Mouse (Mus musculus) heart, embryonic 15.5 days (tissue): ENCODE data around the gene Cln6. TPM values are rescaled to one million over a fixed set of nuclear protein-coding genes. Genes with fewer than 3 reads are reported as not detected.
"Not testable (repeated sequence)": the region's sequence is repeated elsewhere in the genome, so short reads cannot be mapped to it uniquely, and the experiment has no call there.

Source experiments
- ATAC-seq: fragments of 200-750 bp; cut with Nextera tagmentation; replicated peaks from 2 replicates; pipeline ENCODE4 v1.8.0; 2017; ENCODE audit warnings: low read depth, moderate TSS enrichment; ENCODE audit not compliant: insufficient number of reproducible peaks, insufficient read depth, low FRiP score
- H3K27ac ChIP-seq: fragments of 300-500 bp; sonication (generic); 2 replicates; pipeline ENCODE4 v1.5.1; 2015; ENCODE audit warnings: mild to moderate bottlenecking, inconsistent platforms
- H3K27me3 ChIP-seq: fragments of 300-500 bp; sonication (generic); 2 replicates; pipeline ENCODE4 v1.6.1; 2015; ENCODE audit warnings: inconsistent platforms
- H3K36me3 ChIP-seq: fragments of 300-500 bp; sonication (generic); 2 replicates; pipeline ENCODE4 v1.6.1; 2015; ENCODE audit warnings: mild to moderate bottlenecking, inconsistent platforms
- H3K4me1 ChIP-seq: fragments of 300-500 bp; sonication (generic); replicated peaks from 2 replicates; pipeline ENCODE4 v1.6.1; 2015; ENCODE audit warnings: inconsistent platforms
- H3K4me2 ChIP-seq: fragments of 300-500 bp; sonication (generic); 2 replicates; pipeline ENCODE4 v1.6.1; 2015; ENCODE audit warnings: inconsistent platforms, mild to moderate bottlenecking, moderate library complexity
- H3K4me3 ChIP-seq: fragments of 300-500 bp; sonication (generic); 2 replicates; pipeline ENCODE4 v1.5.1; 2015; ENCODE audit warnings: mild to moderate bottlenecking, inconsistent platforms
- H3K9ac ChIP-seq: fragments of 300-500 bp; sonication (generic); 2 replicates; pipeline ENCODE4 v1.6.1; 2015; ENCODE audit warnings: mild to moderate bottlenecking, inconsistent platforms
- H3K9me3 ChIP-seq: fragments of 300-500 bp; sonication (generic); replicated peaks from 2 replicates; pipeline ENCODE4 v1.6.1; 2016; ENCODE audit warnings: inconsistent platforms
- WGBS: fragments of 180-500 bp; shearing (Covaris S2); methylation state at CpG from one replicate; pipeline ENCODE4 v1.1.7; 2015; ENCODE audit warnings: mixed read lengths; 5-methylcytosine and 5-hydroxymethylcytosine counted together
- polyA plus RNA-seq: library from polyadenylated mRNA; unstranded; fragments of >200 nt; fragmentation: Nextera tagmentation; extraction: Ambion mirVana; gene quantifications from 2 replicates; pipeline ENCODE4 v1.2.1, GENCODE M21; 2015

The Cln6 gene
- polyA plus RNA-seq, 1 experiment from 2014 or later: 14.1 TPM

GRCm38 (mm10) chr9:62817828-62818614 is 20.6 kb upstream of the Cln6 start:
- no peaks in the 10 kb centered on the region for H3K9me3 ChIP-seq
- H3K27ac ChIP-seq: peak overlapping the region; percentile 65
- WGBS: 63% methylated on average over 4 of the region's 4 CpGs
- peaks cover 23% of the 10 kb centered on the region for H3K4me1 ChIP-seq
- H3K4me3 ChIP-seq: no peak overlapping the region
- no peaks in the 10 kb centered on the region for H3K27me3 ChIP-seq
- H3K9ac ChIP-seq: no peak overlapping the region
- no peak overlapping the region for H3K4me2 ChIP-seq
- no peaks in the 10 kb centered on the region for H3K36me3 ChIP-seq
- no peak for ATAC-seq

- ATAC-seq: no peak
- Histone ChIP-seq H3K4me3 (no peak overlapping the region), H3K27ac (no peak overlapping the region), H3K27me3 (no peaks in the 10 kb centered on the region), H3K9me3 (no peaks in the 10 kb centered on the region), H3K9ac (no peak overlapping the region), H3K36me3 (no peaks in the 10 kb centered on the region), H3K4me2 (no peak overlapping the region), H3K4me1 (peaks cover 23% of the 10 kb centered on the region)
- 63% methylated on average over 3 of the region's 3 CpGs for WGBS
Observed at GRCm38 (mm10) chr9:62819494-62819893, 19.1 kb upstream of the Cln6 start.

GRCm38 (mm10) chr9:62819910-62820309 is 18.7 kb upstream of the Cln6 start:
- H3K27ac ChIP-seq, H3K9ac ChIP-seq, H3K9me3 ChIP-seq, H3K36me3 ChIP-seq, H3K4me2 ChIP-seq, ATAC-seq, H3K27me3 ChIP-seq, H3K4me3 ChIP-seq: not testable (repeated sequence)
- peaks cover 23% of the 10 kb centered on the region for H3K4me1 ChIP-seq
- 82% methylated on average over 6 of the region's 6 CpGs for WGBS

- Histone ChIP-seq H3K36me3 (no peaks in the 10 kb centered on the region), H3K4me1 (peaks cover 24% of the 10 kb centered on the region), H3K4me3 (no peak overlapping the region), H3K4me2 (no peak overlapping the region), H3K9me3 (no peaks in the 10 kb centered on the region), H3K27me3 (no peaks in the 10 kb centered on the region), H3K9ac (no peak overlapping the region), H3K27ac (no peak overlapping the region)
- 86% methylated on average over 6 of the region's 6 CpGs for WGBS
- no peak for ATAC-seq
Observed at GRCm38 (mm10) chr9:62820829-62821228, 17.8 kb upstream of the Cln6 start.

GRCm38 (mm10) chr9:62821811-62822210 is 16.8 kb upstream of the Cln6 start:
- Histone ChIP-seq H3K9me3 (no peaks in the 10 kb centered on the region), H3K4me3 (no peak overlapping the region), H3K9ac (no peak overlapping the region), H3K4me2 (no peak overlapping the region), H3K36me3 (no peaks in the 10 kb centered on the region), H3K4me1 (peaks cover 24% of the 10 kb centered on the region), H3K27ac (no peak overlapping the region), H3K27me3 (no peaks in the 10 kb centered on the region)
- no peak for ATAC-seq
- WGBS: 94% methylated on average over 7 of the region's 7 CpGs

GRCm38 (mm10) chr9:62825791-62826393 is 12.7 kb upstream of the Cln6 start:
- Histone ChIP-seq H3K9me3 (no peaks in the 10 kb centered on the region), H3K9ac (no peak overlapping the region), H3K36me3 (no peaks in the 10 kb centered on the region), H3K4me2 (peak overlapping the region; percentile 18; the same call in 1 of the 2 replicates), H3K27me3 (no peaks in the 10 kb centered on the region), H3K4me3 (no peak overlapping the region), H3K4me1 (peaks cover 16% of the 10 kb centered on the region), H3K27ac (no peak overlapping the region; the same call in 1 of the 2 replicates)
- WGBS: 21% methylated on average over 8 of the region's 9 CpGs
- no peak for ATAC-seq

- no peak for ATAC-seq
- peak overlapping the region; percentile 18; the same call in 1 of the 2 replicates for H3K4me2 ChIP-seq
- peaks cover 16% of the 10 kb centered on the region for H3K4me1 ChIP-seq
- no peaks in the 10 kb centered on the region for H3K36me3 ChIP-seq
- no peaks in the 10 kb centered on the region for H3K27me3 ChIP-seq
- no peak overlapping the region; the same call in 1 of the 2 replicates for H3K27ac ChIP-seq
- WGBS: 13% methylated on average over 7 of the region's 7 CpGs
- no peak overlapping the region for H3K9ac ChIP-seq
- no peak overlapping the region for H3K4me3 ChIP-seq
- no peaks in the 10 kb centered on the region for H3K9me3 ChIP-seq
Observed at GRCm38 (mm10) chr9:62826456-62826855, 12.1 kb upstream of the Cln6 start.

GRCm38 (mm10) chr9:62827939-62828652 is 10.5 kb upstream of the Cln6 start:
- peak overlapping the region; percentile 31 for H3K4me3 ChIP-seq
- H3K9ac ChIP-seq: peak overlapping the region; percentile 25
- peaks cover 16% of the 10 kb centered on the region for H3K4me1 ChIP-seq
- no peaks in the 10 kb centered on the region for H3K27me3 ChIP-seq
- H3K9me3 ChIP-seq: no peaks in the 10 kb centered on the region
- peak overlapping the region; percentile 60 for H3K4me2 ChIP-seq
- H3K36me3 ChIP-seq: no peaks in the 10 kb centered on the region
- WGBS: 5% methylated on average over 24 of the region's 24 CpGs
- no peak for ATAC-seq
- peak overlapping the region; percentile 56 for H3K27ac ChIP-seq

GRCm38 (mm10) chr9:62828662-62829086 is 9.9 kb upstream of the Cln6 start:
- Histone ChIP-seq H3K27ac (peak overlapping the region; percentile 56), H3K4me2 (peak overlapping the region; percentile 60), H3K4me3 (peak overlapping the region; percentile 31), H3K9ac (no peak overlapping the region), H3K36me3 (no peaks in the 10 kb centered on the region), H3K4me1 (peaks cover 16% of the 10 kb centered on the region), H3K9me3 (no peaks in the 10 kb centered on the region), H3K27me3 (no peaks in the 10 kb centered on the region)
- peak; percentile 97 for ATAC-seq
- under 1% methylated on average over 23 of the region's 23 CpGs for WGBS

- WGBS: 74% methylated on average over 6 of the region's 6 CpGs
- Histone ChIP-seq H3K4me2 (no peak overlapping the region), H3K27me3 (no peaks in the 10 kb centered on the region), H3K4me3 (no peak overlapping the region), H3K36me3 (no peaks in the 10 kb centered on the region), H3K9ac (no peak overlapping the region), H3K4me1 (peaks cover 16% of the 10 kb centered on the region), H3K9me3 (no peaks in the 10 kb centered on the region), H3K27ac (no peak overlapping the region)
- no peak for ATAC-seq
Observed at GRCm38 (mm10) chr9:62829877-62830276, 8.7 kb upstream of the Cln6 start.

GRCm38 (mm10) chr9:62834906-62835305 is 3.7 kb upstream of the Cln6 start:
- no peaks in the 10 kb centered on the region for H3K36me3 ChIP-seq
- H3K4me3 ChIP-seq: no peak overlapping the region
- ATAC-seq: no peak
- no peaks in the 10 kb centered on the region for H3K9me3 ChIP-seq
- H3K27ac ChIP-seq: no peak overlapping the region
- H3K9ac ChIP-seq: no peak overlapping the region
- no peaks in the 10 kb centered on the region for H3K27me3 ChIP-seq
- H3K4me2 ChIP-seq: no peak overlapping the region
- WGBS: 64% methylated on average over 5 of the region's 5 CpGs
- peaks cover 13% of the 10 kb centered on the region for H3K4me1 ChIP-seq
